In the genomic region with DNA sequence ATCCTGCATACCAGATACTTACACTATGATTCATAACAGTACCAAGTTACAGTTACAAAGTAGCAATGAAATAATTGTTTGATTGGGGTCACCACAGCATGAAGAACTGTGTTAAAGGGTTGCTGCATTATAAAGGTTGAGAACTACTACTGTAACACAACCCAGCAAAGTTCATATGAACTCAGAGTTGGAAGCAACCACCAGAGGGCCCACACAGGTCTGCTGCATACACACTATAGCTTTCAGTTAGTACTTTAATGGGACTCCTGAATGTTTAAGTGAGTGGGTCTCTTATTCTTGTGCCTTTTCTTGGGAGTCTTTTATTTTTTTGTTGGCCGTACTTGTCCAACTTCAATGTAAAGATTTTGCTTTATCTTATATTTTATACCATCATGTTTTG, we compare ENCODE assay signal across 15 mouse cellular contexts.
DNase-seq lines count a peak whose midpoint lies in the region; ATAC-seq and TF ChIP-seq lines count a peak whose summit lies in the region.
"Had no signal": no experiment of that assay in that cellular context is flagged by ENCODE, and none has a peak within 500 bp of the region (broad histone marks: within the 10 kb centered on the region; RNA-seq: fewer than 3 reads in every experiment).

No protein-coding gene starts in this region.

- no peaks in the 10 kb centered on the region for H3K4me1 ChIP-seq in kidney, adult 2 months (ENCODE audit: control insufficient read depth, insufficient read depth, low read length)
- no peaks in the 10 kb centered on the region for H3K4me1 ChIP-seq in limb, embryonic 14.5 days (ENCODE audit: control insufficient read depth, insufficient read depth, low read length)
- no peaks in the 10 kb centered on the region for H3K4me1 ChIP-seq in limb, embryonic 10.5 days
- no peaks in the 10 kb centered on the region for H3K4me1 ChIP-seq in stomach, postnatal 0 days (replicated peaks; ENCODE audit: control insufficient read depth, insufficient read depth)
- H3K4me1 ChIP-seq: forebrain, embryonic 13.5 days; heart, embryonic 12.5 days; limb, embryonic 12.5 days; liver, embryonic 15.5 days; neural tube, embryonic 13.5 days had no signal

- peak; percentile 3 for DNase-seq in kidney, adult 2 months
- no peak for DNase-seq in kidney, postnatal 14 days
- peak; percentile 11 for DNase-seq in limb, embryonic 14.5 days (ENCODE audit: low spot score)
- DNase-seq in limb, embryonic 10.5 days (ENCODE audit: low spot score) = no peak
- peak; percentile 73 for DNase-seq in Muller cell, postnatal 12 days (ENCODE audit: inconsistent ontology term)
- no peak for DNase-seq in stomach, postnatal 0 days (ENCODE audit: low spot score)
- no peak for DNase-seq in T-cell, adult 2 months (ENCODE audit: low spot score)
- DNase-seq: cerebellum, adult 9-11 months; right cerebral cortex, postnatal 14 days had no signal

- WGBS in kidney, adult 2 months = 93% methylated on average over 1 of the region's 1 CpGs
- 86% methylated on average over 1 of the region's 1 CpGs for WGBS in limb, embryonic 14.5 days
- 85% methylated on average over 1 of the region's 1 CpGs for WGBS in limb, embryonic 10.5 days
- WGBS in stomach, postnatal 0 days = 86% methylated on average over 1 of the region's 1 CpGs

- no peak for TF ChIP-seq EP300 in stomach, postnatal 0 days (optimal IDR thresholded peaks at IDR 0.05)

- H3K9ac ChIP-seq in limb, embryonic 14.5 days (ENCODE audit: low read depth, low read length, severe bottlenecking) = no peak overlapping the region
- H3K9ac ChIP-seq in stomach, postnatal 0 days (ENCODE audit: low read length) = no peak overlapping the region
- H3K9ac ChIP-seq: forebrain, embryonic 13.5 days; heart, embryonic 12.5 days; limb, embryonic 12.5 days; liver, embryonic 15.5 days; neural tube, embryonic 13.5 days had no signal

- no peak for ATAC-seq in limb, embryonic 14.5 days (ENCODE audit: low FRiP score, low read depth)
- no peak for ATAC-seq in stomach, postnatal 0 days (ENCODE audit: low FRiP score, low TSS enrichment)
- ATAC-seq: forebrain, embryonic 13.5 days had no signal

- no peak overlapping the region for H3K27ac ChIP-seq in kidney, adult 2 months (ENCODE audit: insufficient read depth, low read depth, low read length)
- H3K27ac ChIP-seq in limb, embryonic 14.5 days (replicated peaks; ENCODE audit: low read depth, low read length) = no peak overlapping the region
- no peak overlapping the region for H3K27ac ChIP-seq in limb, embryonic 10.5 days
- H3K27ac ChIP-seq in stomach, postnatal 0 days (replicated peaks) = no peak overlapping the region
- H3K27ac ChIP-seq: forebrain, embryonic 13.5 days; limb, embryonic 12.5 days; liver, embryonic 15.5 days; neural tube, embryonic 13.5 days had no signal

- H3K36me3 ChIP-seq in kidney, adult 2 months (ENCODE audit: control insufficient read depth, insufficient read depth, low read length) = no peaks in the 10 kb centered on the region
- no peaks in the 10 kb centered on the region for H3K36me3 ChIP-seq in limb, embryonic 14.5 days (ENCODE audit: control insufficient read depth, insufficient read depth, low read length)
- H3K36me3 ChIP-seq in limb, embryonic 10.5 days = no peaks in the 10 kb centered on the region
- no peaks in the 10 kb centered on the region for H3K36me3 ChIP-seq in stomach, postnatal 0 days (ENCODE audit: control insufficient read depth, insufficient read depth, low read length)
- H3K36me3 ChIP-seq: heart, embryonic 12.5 days; limb, embryonic 12.5 days; liver, embryonic 15.5 days; neural tube, embryonic 13.5 days had no signal

- H3K9me3 ChIP-seq in limb, embryonic 14.5 days (ENCODE audit: control insufficient read depth, low read length) = no peaks in the 10 kb centered on the region
- H3K9me3 ChIP-seq in limb, embryonic 10.5 days (replicated peaks) = no peaks in the 10 kb centered on the region
- no peaks in the 10 kb centered on the region for H3K9me3 ChIP-seq in stomach, postnatal 0 days (ENCODE audit: control insufficient read depth, low read length)
- H3K9me3 ChIP-seq: forebrain, embryonic 13.5 days; heart, embryonic 12.5 days; limb, embryonic 12.5 days; liver, embryonic 15.5 days; neural tube, embryonic 13.5 days had no signal

- no peak overlapping the region for H3K4me2 ChIP-seq in limb, embryonic 14.5 days (replicated peaks; ENCODE audit: low read depth, low read length, severe bottlenecking)
- no peak overlapping the region for H3K4me2 ChIP-seq in stomach, postnatal 0 days (replicated peaks; ENCODE audit: low read depth)
- H3K4me2 ChIP-seq: forebrain, embryonic 13.5 days; heart, embryonic 12.5 days; limb, embryonic 12.5 days; liver, embryonic 15.5 days; neural tube, embryonic 13.5 days had no signal

- H3K27me3 ChIP-seq in kidney, adult 2 months (replicated peaks; ENCODE audit: control insufficient read depth, insufficient read depth, low read length) = no peaks in the 10 kb centered on the region
- H3K27me3 ChIP-seq in limb, embryonic 14.5 days (ENCODE audit: control insufficient read depth, insufficient read depth, low read length) = no peaks in the 10 kb centered on the region
- H3K27me3 ChIP-seq in limb, embryonic 10.5 days (ENCODE audit: low read depth, poor library complexity, severe bottlenecking) = no peaks in the 10 kb centered on the region
- H3K27me3 ChIP-seq in stomach, postnatal 0 days (ENCODE audit: control insufficient read depth, insufficient read depth, low read length) = no peaks in the 10 kb centered on the region
- H3K27me3 ChIP-seq: CH12.LX; forebrain, embryonic 13.5 days; heart, embryonic 12.5 days; limb, embryonic 12.5 days; liver, embryonic 15.5 days; neural tube, embryonic 13.5 days had no signal

- no peak for TF ChIP-seq POLR2A in kidney, adult 2 months (IDR thresholded peaks at IDR 0.05; ENCODE audit: low read depth, low read length)
- TF ChIP-seq POLR2A in limb, embryonic 14.5 days (IDR thresholded peaks at IDR 0.05; ENCODE audit: borderline replicate concordance, extremely low read depth, insufficient read depth, insufficient read length) = no peak

- no peak overlapping the region for H3K4me3 ChIP-seq in kidney, adult 2 months (ENCODE audit: insufficient read depth, low read depth, low read length)
- H3K4me3 ChIP-seq in limb, embryonic 14.5 days (replicated peaks; ENCODE audit: low read length) = no peak overlapping the region
- no peak overlapping the region for H3K4me3 ChIP-seq in limb, embryonic 10.5 days
- H3K4me3 ChIP-seq in stomach, postnatal 0 days (ENCODE audit: low read depth, low read length) = no peak overlapping the region
- H3K4me3 ChIP-seq: forebrain, embryonic 13.5 days; heart, embryonic 12.5 days; limb, embryonic 12.5 days; liver, embryonic 15.5 days; neural tube, embryonic 13.5 days had no signal

- TF ChIP-seq CTCF in kidney, adult 2 months (conservative IDR thresholded peaks at IDR 0.05; ENCODE audit: insufficient read depth, insufficient read length, low read depth, low read length) = 0 out of 2 replicates have a peak, but pooled peaks have one; percentile 17
- TF ChIP-seq CTCF in stomach, postnatal 0 days (IDR thresholded peaks at IDR 0.05; ENCODE audit: low read depth) = peak; percentile 44

Comparison
In these comparisons a context has a peak if more than half of its experiments do, and no peak if none do; other contexts are left out.
1. DNase-seq: peak in kidney, adult 2 months (single experiment), limb, embryonic 14.5 days (single experiment) and Muller cell, postnatal 12 days (single experiment); none in kidney, postnatal 14 days (single experiment), limb, embryonic 10.5 days (single experiment), stomach, postnatal 0 days (single experiment) and T-cell, adult 2 months (single experiment).